Mouse (Mus musculus): Measurements from ENCODE around the gene Hnrnph3.

The Hnrnph3 gene

GRCm38 (mm10) chr10:62987341-62987740, 36.7 kb downstream of the Hnrnph3 start:
- DNase-seq (ENCODE audit: low read depth, low spot score) = peak; percentile 50

- DNase-seq (ENCODE audit: low read depth, low spot score) = no peak
These were observed 39.5 kb downstream of the Hnrnph3 start for GRCm38 (mm10) chr10:62984495-62984894.

GRCm38 (mm10) chr10:62984072-62984471, 39.9 kb downstream of the Hnrnph3 start:
- DNase-seq (ENCODE audit: low read depth, low spot score) = no peak

- peak; percentile 89 for DNase-seq (ENCODE audit: low read depth, low spot score)
These were observed 43.7 kb downstream of the Hnrnph3 start, which contains the start of gene Rufy2 for GRCm38 (mm10) chr10:62980039-62980954. Gene Rufy2, plus strand, starts transcription at chr10:62980223.

- no peak for DNase-seq (ENCODE audit: low read depth, low spot score)
These were observed 44.4 kb downstream of the Hnrnph3 start for GRCm38 (mm10) chr10:62979667-62980038.

- DNase-seq (ENCODE audit: low read depth, low spot score) = no peak
These were observed 52.2 kb downstream of the Hnrnph3 start for GRCm38 (mm10) chr10:62971821-62972220.

GRCm38 (mm10) chr10:62966291-62966690, 57.7 kb downstream of the Hnrnph3 start:
- no peak for DNase-seq (ENCODE audit: low read depth, low spot score)

- DNase-seq (ENCODE audit: low read depth, low spot score) = no peak
These were observed 58.2 kb downstream of the Hnrnph3 start for GRCm38 (mm10) chr10:62965796-62966195.
